Comparison of ENCODE assay signal across 12 mouse cellular contexts in genomic region chr4:137447363-137448196, GRCm38 (mm10). TPM values are rescaled to one million over a fixed set of nuclear protein-coding genes. Genes with fewer than 3 reads are reported as not detected.
A peak's percentile ranks its signal among the peaks of the same experiment; 100 is the strongest.
DNase-seq lines count a peak whose midpoint lies in the region; ATAC-seq and TF ChIP-seq lines count a peak whose summit lies in the region.
"Had no signal": no experiment of that assay in that cellular context is flagged by ENCODE, and none has a peak within 500 bp of the region (broad histone marks: within the 10 kb centered on the region; RNA-seq: fewer than 3 reads in every experiment).

No protein-coding gene starts in this region.

- H3K4me2 ChIP-seq in hindbrain, embryonic 13.5 days: no peak overlapping the region
- peak overlapping the region; percentile 51 for H3K4me2 ChIP-seq in liver, embryonic 12.5 days

- no peaks in the 10 kb centered on the region for H3K36me3 ChIP-seq in hindbrain, embryonic 13.5 days
- no peaks in the 10 kb centered on the region for H3K36me3 ChIP-seq in hindbrain, embryonic 10.5 days
- H3K36me3 ChIP-seq in E14TG2a.4 (ENCODE audit: insufficient read depth, low read length): no peaks in the 10 kb centered on the region
- H3K36me3 ChIP-seq in heart, embryonic 10.5 days: no peaks in the 10 kb centered on the region
- H3K36me3 ChIP-seq in liver, embryonic 12.5 days: no peaks in the 10 kb centered on the region

- DNase-seq in hindbrain, embryonic 10.5 days (ENCODE audit: low spot score): no peak
- no peak for DNase-seq in heart, embryonic 10.5 days (ENCODE audit: low spot score)
- no peak for DNase-seq in adrenal gland, postnatal 4 days (ENCODE audit: low spot score in 2 of 2)
- no peak for DNase-seq in layer of hippocampus, adult 11-12 months (ENCODE audit: low spot score)

- no peaks in the 10 kb centered on the region for H3K9me3 ChIP-seq in hindbrain, embryonic 13.5 days
- no peaks in the 10 kb centered on the region for H3K9me3 ChIP-seq in hindbrain, embryonic 10.5 days
- H3K9me3 ChIP-seq in E14TG2a.4 (ENCODE audit: low read length): no peaks in the 10 kb centered on the region
- H3K9me3 ChIP-seq in heart, embryonic 10.5 days: no peaks in the 10 kb centered on the region
- no peaks in the 10 kb centered on the region for H3K9me3 ChIP-seq in liver, embryonic 12.5 days (replicated peaks)

- H3K4me1 ChIP-seq in hindbrain, embryonic 13.5 days (replicated peaks): peaks cover 13% of the 10 kb centered on the region
- H3K4me1 ChIP-seq in hindbrain, embryonic 10.5 days (replicated peaks): peaks cover 9% of the 10 kb centered on the region
- peaks cover 53% of the 10 kb centered on the region for H3K4me1 ChIP-seq in E14TG2a.4 (replicated peaks; ENCODE audit: low read depth, low read length)
- H3K4me1 ChIP-seq in heart, embryonic 10.5 days: peaks cover 31% of the 10 kb centered on the region
- H3K4me1 ChIP-seq in liver, embryonic 12.5 days: peaks cover 50% of the 10 kb centered on the region

- H3K4me3 ChIP-seq in hindbrain, embryonic 13.5 days: no peak overlapping the region
- no peak overlapping the region for H3K4me3 ChIP-seq in hindbrain, embryonic 10.5 days
- peak overlapping the region; percentile 43 for H3K4me3 ChIP-seq in E14TG2a.4 (replicated peaks; ENCODE audit: low read length)
- no peak overlapping the region for H3K4me3 ChIP-seq in heart, embryonic 10.5 days
- no peak overlapping the region for H3K4me3 ChIP-seq in liver, embryonic 12.5 days

- H3K27me3 ChIP-seq in hindbrain, embryonic 13.5 days: no peaks in the 10 kb centered on the region
- H3K27me3 ChIP-seq in hindbrain, embryonic 10.5 days (ENCODE audit: insufficient read depth, poor library complexity, severe bottlenecking): no peaks in the 10 kb centered on the region
- no peaks in the 10 kb centered on the region for H3K27me3 ChIP-seq in E14TG2a.4 (ENCODE audit: insufficient read depth, low read length)
- no peaks in the 10 kb centered on the region for H3K27me3 ChIP-seq in heart, embryonic 10.5 days (ENCODE audit: insufficient read depth, poor library complexity, severe bottlenecking)
- no peaks in the 10 kb centered on the region for H3K27me3 ChIP-seq in liver, embryonic 12.5 days (replicated peaks)

- peak overlapping the region; percentile 30; the same call in 1 of the 2 replicates for H3K27ac ChIP-seq in hindbrain, embryonic 13.5 days
- no peak overlapping the region for H3K27ac ChIP-seq in hindbrain, embryonic 10.5 days
- peak overlapping the region; percentile 59; the same call in 1 of the 2 replicates for H3K27ac ChIP-seq in heart, embryonic 10.5 days
- H3K27ac ChIP-seq in liver, embryonic 12.5 days: peak overlapping the region; percentile 70

- 76% methylated on average over 7 of the region's 7 CpGs for WGBS in hindbrain, embryonic 13.5 days
- 69% methylated on average over 7 of the region's 7 CpGs for WGBS in hindbrain, embryonic 10.5 days
- 58% methylated on average over 7 of the region's 7 CpGs for WGBS in heart, embryonic 10.5 days
- 38% methylated on average over 7 of the region's 7 CpGs for WGBS in liver, embryonic 12.5 days (ENCODE audit: insufficient replicate concordance)

- ATAC-seq in hindbrain, embryonic 13.5 days (ENCODE audit: low FRiP score): no peak
- peak; percentile 87 for ATAC-seq in liver, embryonic 12.5 days
- no peak for ATAC-seq in inflammation-experienced regulatory T-cells, adult 6 months

- TF ChIP-seq CTCF in E14TG2a.4 (conservative IDR thresholded peaks at IDR 0.05; ENCODE audit: low read length): no peak

- no peak overlapping the region for H3K9ac ChIP-seq in hindbrain, embryonic 13.5 days
- no peak overlapping the region for H3K9ac ChIP-seq in liver, embryonic 12.5 days

RNA-seq across cellular contexts. Expression of gene 1700013G24Rik, which starts 5.5 kb away (rescaled TPM):
- not detected in 2 replicates for polyA plus RNA-seq in hindbrain, embryonic 13.5 days (2015; fragmentation: Nextera tagmentation; extraction: Ambion mirVana)
- not detected in 2 replicates for polyA plus RNA-seq in hindbrain, embryonic 10.5 days (2016; fragmentation: Nextera tagmentation; extraction: Ambion mirVana)
- not detected in 2 replicates for polyA plus RNA-seq in heart, embryonic 10.5 days (2016; fragmentation: Nextera tagmentation; extraction: Ambion mirVana)
- polyA plus RNA-seq in liver, embryonic 12.5 days (2016; fragmentation: Nextera tagmentation; extraction: Ambion mirVana): not detected in 2 replicates
- polyA plus RNA-seq in inflammation-experienced regulatory T-cells, adult 6 months (2017; shearing (Covaris generic)): not detected
- total RNA-seq in adrenal gland, postnatal 4 days (2021): not detected
- total RNA-seq: adrenal gland, postnatal 36 days; liver, adult 2 months had no signal
- polyA plus RNA-seq: embryonic facial prominence, embryonic 11.5 days; liver, adult 2 months; spleen, adult 2 months had no signal

RNA-seq across cellular contexts. Expression of gene Cela3b, which starts 17.2 kb away (rescaled TPM):
- not detected in 2 replicates for polyA plus RNA-seq in hindbrain, embryonic 13.5 days (2015; fragmentation: Nextera tagmentation; extraction: Ambion mirVana)
- polyA plus RNA-seq in hindbrain, embryonic 10.5 days (2016; fragmentation: Nextera tagmentation; extraction: Ambion mirVana): not detected in 2 replicates
- polyA plus RNA-seq in heart, embryonic 10.5 days (2016; fragmentation: Nextera tagmentation; extraction: Ambion mirVana): not detected in 2 replicates
- not detected in 2 replicates for polyA plus RNA-seq in liver, embryonic 12.5 days (2016; fragmentation: Nextera tagmentation; extraction: Ambion mirVana)
- not detected for polyA plus RNA-seq in inflammation-experienced regulatory T-cells, adult 6 months (2017; shearing (Covaris generic))
- 100 to 1,000 TPM in 1 of 2 experiments, not detected in 1; 918 TPM for total RNA-seq in adrenal gland, postnatal 4 days (2021)
- total RNA-seq: adrenal gland, postnatal 36 days had no signal
- polyA plus RNA-seq: embryonic facial prominence, embryonic 11.5 days had no signal

RNA-seq across cellular contexts. Expression of gene Hspg2, which starts 21.0 kb away (rescaled TPM):
- polyA plus RNA-seq in hindbrain, embryonic 13.5 days (2015; fragmentation: Nextera tagmentation; extraction: Ambion mirVana): 6.1 and 6.8 TPM in 2 replicates
- polyA plus RNA-seq in hindbrain, embryonic 10.5 days (2016; fragmentation: Nextera tagmentation; extraction: Ambion mirVana): 15.2 and 18.2 TPM in 2 replicates
- polyA plus RNA-seq in heart, embryonic 10.5 days (2016; fragmentation: Nextera tagmentation; extraction: Ambion mirVana): 52.0 and 58.9 TPM in 2 replicates
- 6.4 and 7.3 TPM in 2 replicates for polyA plus RNA-seq in liver, embryonic 12.5 days (2016; fragmentation: Nextera tagmentation; extraction: Ambion mirVana)
- not detected for polyA plus RNA-seq in inflammation-experienced regulatory T-cells, adult 6 months (2017; shearing (Covaris generic))
- 100 to 1,000 TPM; 170 to 191 TPM for total RNA-seq in adrenal gland, postnatal 4 days (2021)

RNA-seq across cellular contexts. Expression of gene Cela3a, which starts 38.0 kb away (rescaled TPM):
- not detected in 2 replicates for polyA plus RNA-seq in hindbrain, embryonic 13.5 days (2015; fragmentation: Nextera tagmentation; extraction: Ambion mirVana)
- not detected in 2 replicates for polyA plus RNA-seq in hindbrain, embryonic 10.5 days (2016; fragmentation: Nextera tagmentation; extraction: Ambion mirVana)
- not detected in 2 replicates for polyA plus RNA-seq in heart, embryonic 10.5 days (2016; fragmentation: Nextera tagmentation; extraction: Ambion mirVana)
- not detected in 2 replicates for polyA plus RNA-seq in liver, embryonic 12.5 days (2016; fragmentation: Nextera tagmentation; extraction: Ambion mirVana)
- polyA plus RNA-seq in inflammation-experienced regulatory T-cells, adult 6 months (2017; shearing (Covaris generic)): not detected
- total RNA-seq in adrenal gland, postnatal 4 days (2021): 1 to 10 TPM in 1 of 2 experiments, not detected in 1; 8.3 TPM
- total RNA-seq: adrenal gland, postnatal 36 days; liver, adult 2 months had no signal
- polyA plus RNA-seq: embryonic facial prominence, embryonic 11.5 days; liver, adult 2 months had no signal
